Mouse (Mus musculus) retina, adult 2 months (tissue): Measurements from ENCODE around the gene Epha1.

Experiments
- DNase-seq: peaks from one replicate; pipeline ENCODE4 v3.0.0-alpha.2; 2012; ENCODE audit warnings: low read depth, low spot score

The Epha1 gene

DNA sequence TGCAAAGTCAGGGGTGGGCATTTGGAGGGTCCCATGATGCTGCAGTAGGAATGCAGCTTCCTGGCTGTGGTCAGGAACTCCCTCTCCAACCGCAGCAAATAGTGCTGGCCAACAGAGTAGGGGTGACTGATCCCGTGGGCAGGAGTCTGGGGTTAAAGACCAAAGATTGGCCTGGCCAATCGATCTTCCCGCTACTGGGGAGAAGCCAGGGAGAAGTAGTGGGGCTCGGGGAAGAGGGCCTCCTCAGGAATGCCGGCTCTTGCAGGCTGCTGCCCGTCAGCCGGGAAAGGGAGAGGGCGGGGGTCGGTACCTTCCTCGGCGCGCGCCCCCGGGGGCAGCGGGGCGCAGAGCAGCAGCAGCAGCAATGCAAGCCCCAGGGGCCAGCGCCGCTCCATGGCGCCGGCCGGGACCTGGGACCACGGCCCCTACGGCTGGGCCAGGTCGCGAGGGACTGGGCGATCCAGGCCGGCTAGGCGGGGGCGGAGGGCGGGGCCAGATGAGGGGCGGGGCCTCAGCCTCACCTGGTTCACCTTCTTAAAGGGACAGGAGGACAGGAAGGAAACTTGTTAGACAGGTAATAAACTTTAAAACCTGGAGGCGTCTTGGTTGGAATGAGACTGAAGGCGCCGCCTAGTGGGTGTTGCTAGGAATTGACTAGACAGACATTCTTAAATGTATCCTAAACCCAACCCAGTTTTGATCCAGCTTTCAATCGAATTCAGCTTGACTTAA is at the start of gene Epha1:
Gene Epha1 (minus strand): TSS at position 453 of the 732 bp plus-strand sequence.
- DNase-seq: no peak

DNA sequence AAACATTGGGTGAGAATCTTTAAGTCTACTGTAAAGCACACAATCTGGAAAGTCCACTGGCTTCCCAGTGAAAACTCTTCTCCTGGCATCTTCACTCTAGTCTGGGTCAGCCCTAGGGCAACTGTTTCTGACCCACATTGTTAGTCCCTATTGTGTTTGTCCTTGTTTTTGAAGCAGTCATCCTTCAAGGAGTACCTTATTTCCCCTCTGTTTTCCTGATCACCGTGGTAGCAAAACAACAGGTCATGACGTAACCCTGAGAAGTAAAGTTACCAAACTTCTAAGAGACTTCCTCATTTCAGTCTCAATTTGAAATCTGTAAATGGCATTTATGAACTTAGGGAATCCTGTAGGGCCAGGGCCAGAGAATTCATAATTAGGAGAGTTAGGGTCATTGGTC is 48.4 kb upstream of the Epha1 start:
- DNase-seq: no peak

DNA sequence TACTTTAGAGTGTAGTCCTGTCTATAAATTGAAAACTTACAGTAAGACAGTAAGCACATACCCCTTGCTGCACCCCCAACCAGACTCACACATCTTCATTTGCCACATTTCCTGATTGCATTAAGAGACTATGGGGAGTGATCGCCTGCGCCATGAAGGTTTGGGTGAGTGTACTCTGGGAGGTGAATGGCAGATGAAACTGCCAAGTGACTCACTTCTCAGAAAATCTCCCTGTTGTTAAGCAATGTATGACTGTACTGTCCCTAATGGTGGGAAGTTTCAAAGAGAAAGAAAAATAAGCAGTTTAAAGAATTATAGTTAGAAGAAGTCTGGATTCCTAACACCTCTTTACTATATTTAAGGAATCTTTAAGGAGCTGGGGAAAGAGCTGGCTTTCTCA is 46.4 kb upstream of the Epha1 start:
- no peak for DNase-seq

DNA sequence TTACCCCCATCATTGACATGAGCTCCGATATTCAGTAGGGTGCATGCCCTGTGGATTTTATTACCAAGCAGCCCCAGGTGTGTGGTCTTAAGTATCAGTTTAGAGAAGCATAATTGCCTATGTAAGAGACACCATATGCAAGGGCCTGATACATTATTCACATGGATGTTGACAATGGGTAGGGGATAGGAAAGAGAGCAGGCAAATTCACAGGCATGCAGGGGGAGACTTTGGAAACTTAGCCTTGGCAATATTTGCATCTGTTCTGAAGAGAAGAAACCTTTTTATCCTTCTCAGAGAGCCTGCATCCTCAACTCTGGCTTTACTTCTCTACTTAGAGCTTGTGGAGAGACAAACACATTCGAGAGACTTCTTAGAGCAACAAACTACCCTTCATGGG is 32.1 kb upstream of the Epha1 start, which contains the start of gene Tas2r135:
Gene Tas2r135 (plus strand): TSS at position 301 of the 400 bp plus-strand sequence.
- no peak for DNase-seq

DNA sequence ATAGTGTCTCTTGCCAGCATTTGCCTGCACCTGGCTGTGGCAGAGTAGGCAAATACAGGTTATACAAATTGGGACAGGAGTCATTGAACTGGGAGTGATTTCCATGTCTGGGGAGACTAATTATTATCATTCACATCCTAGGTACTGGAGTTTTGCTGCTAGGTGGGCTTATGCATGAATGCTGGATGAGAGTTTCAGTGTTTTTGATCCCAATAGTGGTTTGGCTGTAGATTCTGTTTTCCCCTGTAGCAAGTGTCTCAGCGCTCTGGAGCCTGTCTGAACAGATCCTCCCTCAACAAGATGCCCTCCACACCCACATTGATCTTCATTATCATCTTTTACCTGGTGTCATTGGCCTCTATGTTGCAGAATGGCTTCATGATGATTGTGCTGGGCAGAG is 26.9 kb upstream of the Epha1 start, which contains the start of gene Tas2r143:
Gene Tas2r143 (plus strand): TSS at position 301 of the 400 bp plus-strand sequence.
- no peak for DNase-seq

DNA sequence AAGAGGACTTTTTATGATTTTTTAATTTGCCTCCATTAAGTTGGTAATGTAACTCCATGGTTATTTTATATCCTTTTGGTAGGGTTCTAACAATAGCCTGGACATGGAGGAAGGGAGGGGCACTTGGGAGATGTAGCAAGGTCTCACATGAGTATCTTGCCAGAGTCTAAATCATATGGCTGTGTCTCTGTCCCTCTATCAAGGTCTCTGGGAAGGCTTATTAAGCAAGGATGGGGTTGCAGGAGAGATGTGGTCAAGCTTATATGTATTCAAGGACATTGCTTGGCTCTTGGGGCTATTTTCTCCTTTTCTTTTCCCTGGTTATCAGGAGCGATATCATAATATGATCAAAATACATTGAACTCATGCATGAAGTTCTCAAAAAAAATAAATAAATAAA is 25.9 kb upstream of the Epha1 start:
- no peak for DNase-seq

DNA sequence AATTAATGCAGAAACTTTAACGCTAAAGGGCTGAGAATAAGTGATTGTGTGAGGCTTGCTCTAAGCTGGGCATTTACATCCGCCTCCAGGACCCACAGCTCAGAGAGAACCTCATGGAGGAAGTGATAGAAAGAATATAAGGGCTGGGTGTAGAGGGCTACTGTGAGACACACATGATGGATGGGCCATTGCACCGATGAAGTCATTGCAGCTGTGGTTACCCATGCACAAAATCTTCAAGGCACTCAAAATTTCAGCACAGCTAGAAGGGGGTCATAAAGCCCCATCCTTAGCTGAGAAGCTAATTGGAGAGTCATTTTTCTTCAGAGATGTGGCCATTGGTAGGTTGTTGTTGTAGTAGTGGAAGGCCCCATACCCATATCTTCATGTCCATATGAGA is 25.2 kb upstream of the Epha1 start:
- no peak for DNase-seq

DNA sequence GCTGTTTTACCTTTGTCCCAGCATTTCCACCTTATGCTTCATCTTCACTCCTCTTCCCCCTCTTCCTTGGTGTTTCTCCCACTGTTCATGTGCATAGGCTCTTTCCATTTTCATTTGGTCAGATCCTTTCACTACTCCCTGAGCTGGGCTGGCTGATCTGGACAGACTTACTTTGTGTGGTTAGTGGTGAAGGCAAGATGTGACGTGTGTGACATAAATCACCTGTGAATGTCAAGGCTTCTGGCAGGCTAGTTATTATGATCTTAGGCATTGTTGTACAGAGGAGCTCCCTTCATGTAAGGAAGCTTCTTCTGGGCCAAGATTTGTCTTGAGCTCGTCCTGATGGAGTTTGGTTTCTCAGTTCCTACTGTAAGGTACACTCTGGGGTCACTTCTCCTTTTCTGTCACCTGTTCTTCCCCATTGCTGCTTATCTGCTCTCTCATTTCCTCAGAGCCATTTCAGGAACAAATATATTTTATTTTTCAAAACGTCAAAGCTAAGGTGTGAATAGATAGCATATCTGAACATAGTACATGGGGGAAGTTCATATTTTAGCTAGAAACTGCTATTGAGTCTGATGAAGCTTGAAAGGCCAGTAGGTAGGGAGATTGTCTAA is 24.1 kb upstream of the Epha1 start:
- no peak for DNase-seq

DNA sequence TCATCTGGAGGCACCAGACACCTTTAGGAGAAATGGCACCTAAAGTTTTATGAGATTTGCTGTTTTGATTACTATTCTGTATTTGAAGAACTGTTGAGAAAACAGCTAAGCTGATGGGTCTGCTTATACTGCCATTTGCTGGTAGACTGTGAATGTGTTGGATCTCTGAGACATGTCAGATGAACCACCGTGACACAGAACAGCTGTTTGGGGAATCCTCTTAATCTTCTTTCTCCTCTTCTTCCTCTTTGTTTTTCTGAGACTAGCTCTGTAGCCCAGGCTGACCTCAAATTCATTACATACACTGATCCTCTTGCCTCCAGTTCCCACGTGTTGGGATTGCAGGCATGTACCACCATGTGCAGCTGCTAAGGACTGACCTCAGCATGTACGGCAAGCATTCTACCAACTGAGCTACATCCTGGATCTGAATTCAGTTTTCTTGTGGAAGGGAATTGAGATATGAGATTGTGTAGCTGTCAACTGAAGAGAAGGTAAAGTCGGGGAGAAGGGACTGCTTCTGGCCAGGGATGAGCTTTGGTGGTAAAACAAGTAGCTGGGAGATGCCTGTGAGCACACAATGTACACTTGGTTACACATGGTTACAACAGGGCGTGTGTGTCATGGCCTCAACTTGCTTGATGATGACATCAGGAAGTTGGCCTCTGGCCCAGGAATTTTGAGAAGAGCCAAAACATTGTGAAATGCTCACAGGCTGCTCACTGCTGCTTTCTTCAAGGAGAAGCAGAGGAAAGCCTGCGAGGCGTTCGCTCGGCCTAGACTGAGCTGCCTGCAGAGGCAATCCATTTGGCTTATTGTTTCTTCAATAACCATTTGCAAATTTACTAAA is 23.1 kb upstream of the Epha1 start:
- no peak for DNase-seq

DNA sequence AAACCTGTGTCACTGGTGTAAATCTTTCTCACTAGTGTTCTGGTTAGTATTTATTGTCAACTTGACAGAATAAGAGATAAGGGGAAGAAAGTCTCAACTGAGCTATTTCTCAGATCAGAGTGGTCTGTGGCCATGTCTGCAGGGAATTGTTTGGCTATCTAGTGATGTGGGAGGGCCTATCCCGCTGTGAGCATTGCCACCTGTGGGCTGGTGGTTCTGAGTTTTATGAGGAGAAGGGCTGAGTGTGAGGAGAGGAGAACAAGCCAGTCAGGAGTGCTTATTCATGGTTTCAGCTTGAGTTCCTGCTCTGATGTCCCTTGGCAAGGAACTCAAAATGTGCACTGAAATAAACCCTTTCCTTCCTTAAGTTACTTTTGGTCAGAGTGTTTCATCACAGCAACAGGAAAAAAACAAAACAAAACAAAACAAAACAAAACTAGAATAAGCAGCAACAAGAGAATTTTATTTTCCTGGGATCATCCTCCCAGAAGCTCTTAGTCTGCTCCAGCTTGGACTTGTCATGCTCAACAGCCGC is 18.8 kb upstream of the Epha1 start:
- no peak for DNase-seq

DNA sequence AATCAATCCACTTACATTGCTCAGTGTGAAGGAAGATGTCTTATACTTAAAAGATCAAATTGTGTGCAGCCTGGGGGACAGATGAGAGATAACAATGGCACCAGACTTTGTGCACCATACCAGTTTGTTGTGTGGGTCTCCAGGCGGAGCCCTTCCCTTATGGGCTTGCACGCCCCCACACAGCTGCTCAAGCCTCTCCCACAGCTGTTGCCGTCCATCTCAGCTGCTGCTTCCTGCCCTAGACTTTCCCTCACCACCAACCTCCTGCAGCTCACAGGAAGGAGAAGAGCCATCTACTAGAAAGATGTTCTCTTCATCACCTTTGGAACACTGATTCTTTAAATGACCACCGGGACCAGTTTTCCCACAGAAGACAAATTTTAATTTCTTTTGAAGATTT is 12.6 kb upstream of the Epha1 start:
- DNase-seq: no peak

DNA sequence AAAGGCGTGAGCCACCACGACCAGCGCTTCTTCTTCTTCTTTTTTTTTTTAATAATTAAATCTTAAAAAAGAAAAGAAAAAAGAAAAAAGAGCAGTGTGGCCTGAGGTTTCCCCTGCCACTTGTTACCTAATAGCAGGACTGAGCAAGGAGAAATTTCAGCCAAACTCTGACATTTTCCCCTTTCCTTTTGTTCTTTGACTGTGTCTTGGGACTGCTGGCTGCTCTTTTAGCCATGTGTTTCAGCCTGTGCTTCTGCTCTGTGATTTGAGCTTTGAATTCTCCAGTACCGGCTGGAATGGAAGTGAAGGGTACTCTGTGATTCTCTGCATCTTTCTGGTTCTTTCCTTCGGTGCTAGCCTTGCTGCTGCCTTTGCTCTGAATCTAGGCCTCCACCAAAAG is 10.3 kb upstream of the Epha1 start:
- DNase-seq: no peak

DNA sequence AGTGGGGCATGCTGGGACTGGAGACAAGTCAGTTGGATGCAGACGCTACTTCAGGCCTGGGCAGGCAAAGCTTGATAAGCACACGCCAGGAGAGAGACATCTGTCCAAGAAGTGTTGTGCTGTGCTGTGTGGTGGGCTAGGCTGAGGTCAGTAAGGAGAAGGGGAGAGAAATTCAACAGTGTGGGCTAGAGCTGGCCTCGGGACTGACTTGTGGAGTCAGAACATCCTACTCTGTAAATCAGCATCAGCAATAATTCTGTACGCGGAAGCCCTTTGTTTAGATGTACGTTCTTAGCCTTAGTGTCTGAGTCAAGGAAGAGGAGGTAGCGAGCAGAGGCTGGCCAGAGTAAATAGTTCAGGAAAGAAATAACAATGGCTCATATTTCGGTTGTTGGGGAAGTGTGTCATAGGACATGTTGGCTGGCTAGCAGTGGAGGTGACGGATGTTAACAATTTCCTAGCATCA is 8.9 kb upstream of the Epha1 start:
- DNase-seq: no peak

DNA sequence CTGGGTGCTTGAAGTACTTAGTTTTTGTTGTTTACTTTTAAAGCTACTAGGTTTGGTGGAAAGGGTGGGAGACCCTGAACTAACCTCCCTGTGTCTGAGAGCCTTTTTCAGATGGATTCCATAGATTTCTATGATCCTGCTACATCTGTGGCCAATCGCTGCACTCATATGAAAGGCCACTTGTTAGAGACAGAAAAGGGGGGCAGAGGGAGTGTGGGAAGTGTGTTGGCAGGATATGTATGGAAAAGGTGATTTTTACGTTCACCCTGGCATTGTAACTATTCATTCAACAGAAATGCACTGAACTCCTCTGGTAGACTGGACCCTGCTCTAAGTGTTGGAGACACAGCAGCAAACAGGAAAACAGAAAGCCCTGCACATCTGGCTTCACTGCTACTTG is 8.2 kb upstream of the Epha1 start:
- DNase-seq: no peak

DNA sequence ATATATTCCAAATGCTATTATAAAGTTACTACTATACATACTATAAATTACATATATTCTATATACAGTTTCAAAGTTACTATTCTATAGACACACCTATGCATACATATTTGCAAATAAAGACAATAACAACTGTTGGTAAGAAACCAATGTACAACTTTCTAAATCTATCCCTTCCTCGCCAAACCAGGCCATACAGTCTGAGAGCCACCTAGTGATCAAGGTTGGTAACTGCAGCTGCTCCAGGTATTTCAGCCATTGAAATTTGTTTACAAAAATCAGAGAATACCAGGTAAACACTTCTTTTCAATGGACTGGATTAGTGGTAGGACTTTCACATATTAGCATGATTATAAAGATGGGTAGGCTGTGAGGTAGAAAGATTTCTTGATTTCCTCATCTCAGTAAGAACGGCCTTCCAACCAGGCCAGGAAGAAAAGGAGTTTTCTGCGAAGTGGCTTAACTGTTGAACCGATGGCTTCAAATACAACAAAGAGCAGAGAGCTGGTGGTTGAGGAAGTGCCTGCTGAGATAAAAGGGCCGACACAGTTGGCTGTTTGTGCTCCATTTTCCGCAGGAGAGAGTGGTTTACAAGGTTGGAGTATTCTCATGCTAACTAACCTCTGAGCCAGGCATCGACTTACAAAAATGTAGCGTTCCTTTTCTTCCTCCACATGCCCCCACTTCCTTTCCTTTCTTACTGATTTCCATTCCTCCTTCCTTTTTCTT is 7.5 kb upstream of the Epha1 start:
- DNase-seq: no peak

DNA sequence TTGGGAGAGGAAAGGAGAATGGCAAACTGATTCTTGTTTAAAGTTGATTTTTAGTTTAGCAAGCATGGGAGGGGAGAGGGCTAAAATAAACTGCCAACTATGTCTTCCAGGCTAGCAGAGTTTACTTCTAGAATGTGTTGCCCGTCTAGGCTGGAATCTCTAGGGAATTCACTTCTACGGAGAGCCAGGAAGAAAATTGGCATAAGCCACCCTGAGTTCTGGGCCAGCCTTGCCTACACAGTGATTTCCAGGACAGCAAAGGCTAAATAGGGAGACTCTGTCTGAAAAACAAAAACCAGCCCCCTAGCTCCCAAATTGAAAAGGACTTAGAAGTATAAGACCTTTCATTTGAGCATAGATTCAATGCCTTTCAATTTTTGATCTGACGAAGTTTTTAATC is 6.5 kb upstream of the Epha1 start:
- DNase-seq: no peak

DNA sequence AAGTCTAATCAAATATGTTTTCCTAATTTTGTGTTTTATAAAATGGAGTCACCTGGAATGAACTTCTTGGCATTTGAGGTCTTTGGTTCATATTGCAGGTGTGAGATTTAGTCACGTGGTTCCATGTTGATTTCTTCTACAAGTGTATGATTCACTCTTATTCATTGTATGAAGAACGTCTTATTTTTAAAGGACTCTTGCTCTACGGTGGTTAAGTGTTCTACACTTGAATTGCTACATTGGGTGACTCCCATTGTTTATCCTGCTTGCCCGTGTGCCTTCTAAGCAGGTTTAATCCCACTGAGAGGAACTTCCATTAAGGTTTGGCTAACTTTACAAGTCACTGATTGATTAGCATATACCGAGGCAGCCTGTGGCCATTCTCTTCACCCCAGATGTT is 4.2 kb upstream of the Epha1 start:
- no peak for DNase-seq

DNA sequence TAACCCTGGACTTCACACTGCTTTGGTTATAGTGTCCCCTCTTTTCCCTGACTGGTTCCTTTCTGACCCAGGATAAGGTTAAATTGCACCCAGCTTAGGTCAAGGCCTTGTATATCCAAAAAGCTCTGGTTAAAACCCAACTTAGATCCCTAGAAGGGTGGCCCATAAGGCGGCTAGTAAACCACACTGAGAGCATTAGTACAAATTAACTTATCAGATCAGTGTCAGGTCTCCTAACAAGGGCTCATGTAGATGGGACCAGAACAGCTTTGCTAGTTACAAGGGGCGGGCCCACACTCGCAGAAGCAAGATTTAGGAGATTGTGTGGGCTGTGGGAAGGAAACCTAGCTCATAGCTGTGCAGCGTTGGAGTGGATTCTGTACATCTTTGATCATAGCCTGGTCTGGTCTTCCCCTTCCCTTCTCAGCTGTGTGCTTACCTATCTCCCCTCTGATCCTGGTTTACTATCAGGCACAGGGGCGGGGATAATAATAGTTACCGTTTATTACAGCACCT is 3.5 kb upstream of the Epha1 start:
- DNase-seq: no peak

DNA sequence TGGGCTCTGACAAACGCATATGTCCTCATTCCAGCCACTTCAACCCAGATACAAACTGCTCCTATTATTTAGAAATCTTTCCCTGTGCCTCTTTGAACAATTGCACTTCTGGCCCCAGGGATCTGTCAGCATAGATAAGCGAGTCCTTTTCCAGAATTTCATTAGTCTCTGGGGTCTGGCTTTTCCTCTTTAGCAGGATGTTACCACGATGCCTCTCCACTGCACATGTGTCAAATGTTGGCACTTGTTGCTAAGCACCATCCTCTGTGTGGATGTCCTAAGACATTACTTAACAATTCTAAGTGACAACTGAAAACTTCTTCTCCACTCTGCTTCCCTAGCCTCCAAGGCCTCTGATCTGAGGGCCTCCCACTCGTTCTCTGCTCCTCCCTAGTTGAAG is 2.9 kb upstream of the Epha1 start:
- DNase-seq: no peak

DNA sequence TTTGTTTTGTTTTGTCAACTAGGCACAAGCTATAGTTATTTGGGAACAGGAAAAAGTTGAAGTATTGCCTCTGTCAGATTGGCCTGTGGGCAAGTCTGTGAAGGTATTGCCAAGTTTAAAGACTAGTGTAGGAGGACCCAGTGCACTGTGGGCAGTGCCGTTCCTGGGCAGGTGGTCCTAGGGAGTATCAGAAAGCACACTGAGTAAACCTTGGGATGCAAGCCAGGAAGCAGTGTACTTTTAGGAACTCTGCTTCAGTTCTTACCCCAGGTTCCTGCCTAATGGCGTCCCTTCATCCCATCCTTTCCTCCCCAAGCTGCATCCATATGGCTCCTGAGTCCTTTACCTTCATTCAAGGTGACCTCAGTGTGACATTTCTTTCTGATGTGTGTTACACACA is 2.1 kb upstream of the Epha1 start:
- no peak for DNase-seq

DNA sequence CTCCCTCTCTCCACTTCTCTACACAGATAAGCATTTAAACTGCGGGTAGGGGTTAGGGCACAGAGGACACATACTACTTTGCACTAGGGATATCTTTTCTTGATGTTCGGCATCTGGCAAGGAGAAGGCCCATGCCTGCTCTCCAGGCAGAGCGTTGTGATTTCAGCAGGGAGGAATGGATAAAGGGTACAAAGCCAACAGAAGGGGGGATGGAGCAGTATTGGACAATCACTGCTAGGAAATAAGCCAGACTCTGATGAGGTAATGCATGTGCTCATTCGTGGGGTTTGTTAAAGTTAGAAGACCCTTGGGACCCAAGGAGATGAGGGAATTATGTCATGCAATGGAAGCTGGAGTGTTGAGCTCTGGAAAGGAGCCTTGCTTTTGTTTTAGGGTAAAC is 1.6 kb upstream of the Epha1 start:
- DNase-seq: no peak
